Mouse (Mus musculus) midbrain, embryonic 12.5 days (tissue): ENCODE data around the gene Atp5s. TPM values are rescaled to one million over a fixed set of nuclear protein-coding genes. Genes with fewer than 3 reads are reported as not detected.

ENCODE experiments used
- ATAC-seq: fragments of 200-750 bp; cut with Nextera tagmentation; 2 replicates; pipeline ENCODE4 v1.8.0; 2017; ENCODE audit warnings: low read depth, moderate TSS enrichment, moderate library complexity; ENCODE audit not compliant: low FRiP score
- H3K27ac ChIP-seq: fragments of 300-500 bp; sonication (generic); replicated peaks from 2 replicates; pipeline ENCODE4 v1.5.1; 2016; ENCODE audit warnings: mild to moderate bottlenecking
- H3K27me3 ChIP-seq: fragments of 300-500 bp; sonication (generic); 2 replicates; pipeline ENCODE4 v1.6.1; 2016; ENCODE audit warnings: mild to moderate bottlenecking
- H3K36me3 ChIP-seq: fragments of 300-500 bp; sonication (generic); 2 replicates; pipeline ENCODE4 v1.6.1; 2016
- H3K4me1 ChIP-seq: fragments of 300-500 bp; sonication (generic); 2 replicates; pipeline ENCODE4 v1.6.1; 2016
- H3K4me2 ChIP-seq: fragments of 300-500 bp; sonication (generic); replicated peaks from 2 replicates; pipeline ENCODE4 v1.6.1; 2016; ENCODE audit warnings: mild to moderate bottlenecking, moderate library complexity
- H3K4me3 ChIP-seq: fragments of 300-500 bp; sonication (generic); 2 replicates; pipeline ENCODE4 v1.5.1; 2016; ENCODE audit warnings: mild to moderate bottlenecking
- H3K9ac ChIP-seq: fragments of 300-500 bp; sonication (generic); replicated peaks from 2 replicates; pipeline ENCODE4 v1.6.1; 2016; ENCODE audit warnings: mild to moderate bottlenecking, moderate library complexity
- H3K9me3 ChIP-seq: fragments of 300-500 bp; sonication (generic); 2 replicates; pipeline ENCODE4 v1.6.1; 2016; ENCODE audit warnings: mild to moderate bottlenecking
- WGBS: fragments of 180-500 bp; shearing (Covaris S2); methylation state at CpG from one replicate; pipeline ENCODE4 v1.1.7; 2016; 5-methylcytosine and 5-hydroxymethylcytosine counted together
- microRNA counts: library from miRNA; unstranded; fragments of <30 nt; microRNA quantifications from one replicate; lab custom pipeline; 2017
- microRNA-seq: library from miRNA; unstranded; fragments of <30 nt; microRNA quantifications from one replicate; pipeline ENCODE4, GENCODE M21; 2017
- polyA plus RNA-seq: library from polyadenylated mRNA; unstranded; fragments of >200 nt; fragmentation: Nextera tagmentation; extraction: Ambion mirVana; gene quantifications from 2 replicates; pipeline ENCODE4 v1.2.1, GENCODE M21; 2016

The Atp5s gene
- polyA plus RNA-seq, 1 experiment from 2014 or later = 19.2 TPM

- no peak overlapping the region for H3K4me3 ChIP-seq
- no peak overlapping the region for H3K9ac ChIP-seq
- no peak overlapping the region for H3K4me2 ChIP-seq
- H3K9me3 ChIP-seq = no peaks in the 10 kb centered on the region
- H3K27me3 ChIP-seq = peaks cover 37% of the 10 kb centered on the region
- WGBS = 90% methylated on average over 5 of the region's 5 CpGs
- H3K4me1 ChIP-seq = peaks cover 9% of the 10 kb centered on the region
- H3K27ac ChIP-seq = no peak overlapping the region
- no peak for ATAC-seq
- H3K36me3 ChIP-seq = no peaks in the 10 kb centered on the region
Observed at GRCm38 (mm10) chr12:69788380-69788779, 63.6 kb downstream of the Atp5s start.

- peaks cover 37% of the 10 kb centered on the region for H3K27me3 ChIP-seq
- 27% methylated on average over 27 of the region's 27 CpGs for WGBS
- no peak for ATAC-seq
Observed at GRCm38 (mm10) chr12:69789766-69790529, 65.2 kb downstream of the Atp5s start.

GRCm38 (mm10) chr12:69790530-69791505 is 66.1 kb downstream of the Atp5s start, which contains the start of gene Cdkl1:
Cdkl1 (minus strand) TSS chr12:69791267.
- ATAC-seq = peak; percentile 90
- 2% methylated on average over 45 of the region's 45 CpGs for WGBS
- H3K27me3 ChIP-seq = peaks cover 37% of the 10 kb centered on the region
- H3K36me3 ChIP-seq = no peaks in the 10 kb centered on the region
- H3K4me2 ChIP-seq = peak within 1 kb of the TSS; percentile 99
- peak within 1 kb of the TSS; percentile 59 for H3K4me3 ChIP-seq
- no peak within 1 kb of the TSS for H3K27ac ChIP-seq
- H3K4me1 ChIP-seq = peaks cover 9% of the 10 kb centered on the region
- H3K9ac ChIP-seq = peak within 1 kb of the TSS; percentile 66
- H3K9me3 ChIP-seq = no peaks in the 10 kb centered on the region

More at GRCm38 (mm10) chr12:69789766-69790529, 65.2 kb downstream of the Atp5s start:
- no peaks in the 10 kb centered on the region for H3K9me3 ChIP-seq
- peak overlapping the region; percentile 99 for H3K4me2 ChIP-seq
- H3K36me3 ChIP-seq = no peaks in the 10 kb centered on the region
- no peak overlapping the region for H3K27ac ChIP-seq
- peak overlapping the region; percentile 66 for H3K9ac ChIP-seq
- peaks cover 9% of the 10 kb centered on the region for H3K4me1 ChIP-seq
- H3K4me3 ChIP-seq = peak overlapping the region; percentile 59

MicroRNAs encoded within 50 kb of the gene (microRNA counts, 519-probe panel; counts per million panel counts)
- not detected for microRNA mmu-miR-681 (lab: Ali Mortazavi, UCI)

Small RNA genes within 50 kb of the gene (microRNA-seq; reads per million reads assigned to microRNA genes)
- gene Mir681 = not detected

Other genes starting within 250 kb of the Atp5s start
- gene Vcpkmt, start 141.9 kb upstream of the Atp5s start, polyA plus RNA-seq = 18.7 and 19.0 TPM in 2 replicates
- gene Sos2, start 43.1 kb upstream of the Atp5s start, polyA plus RNA-seq = 12.1 and 12.4 TPM in 2 replicates
- 12.4 and 13.5 TPM in 2 replicates for gene L2hgdh, start 77 bp upstream of the Atp5s start, polyA plus RNA-seq
- 0.54 and 1.1 TPM in 2 replicates for gene Cdkl1, start 66.3 kb downstream of the Atp5s start, polyA plus RNA-seq
- gene Atl1, start 167.7 kb downstream of the Atp5s start, polyA plus RNA-seq = 75.0 and 78.6 TPM in 2 replicates
- gene Map4k5, start 168.2 kb downstream of the Atp5s start, polyA plus RNA-seq = 33.4 and 37.2 TPM in 2 replicates